Mouse (Mus musculus) forebrain, postnatal 0 days (tissue): ENCODE results near the gene Sox5. TPM values are rescaled to one million over a fixed set of nuclear protein-coding genes. Genes with fewer than 3 reads are reported as not detected.
A peak's percentile ranks its signal among the peaks of the same experiment; 100 is the strongest.
"Not testable (repeated sequence)": the region's sequence is repeated elsewhere in the genome, so short reads cannot be mapped to it uniquely, and the experiment has no call there.

Experiments used
- ATAC-seq: fragments of 200-750 bp; cut with Nextera tagmentation; 2 replicates; pipeline ENCODE4 v1.8.0; 2017; ENCODE audit warnings: mild to moderate bottlenecking, moderate library complexity
- DNase-seq: peaks from one replicate; pipeline ENCODE4 v3.0.0-alpha.2; 2015
- H3K27ac ChIP-seq: fragments of 300-500 bp; sonication (generic); 2 replicates; pipeline ENCODE4 v1.5.1; 2014; ENCODE audit warnings: low read depth, mild to moderate bottlenecking, antibody characterized with exemption, low read length, moderate library complexity, mixed read lengths
- H3K27me3 ChIP-seq: fragments of 300-500 bp; sonication (generic); 2 replicates; pipeline ENCODE4 v1.6.1; 2014; ENCODE audit warnings: mild to moderate bottlenecking, low read length, mixed read lengths; ENCODE audit not compliant: insufficient read depth
- H3K36me3 ChIP-seq: fragments of 300-500 bp; sonication (generic); 2 replicates; pipeline ENCODE4 v1.6.1; 2014; ENCODE audit warnings: mild to moderate bottlenecking, moderate library complexity; ENCODE audit not compliant: insufficient read depth
- H3K4me1 ChIP-seq: fragments of 300-500 bp; sonication (generic); 2 replicates; pipeline ENCODE4 v1.6.1; 2014; ENCODE audit warnings: antibody characterized with exemption; ENCODE audit not compliant: insufficient read depth
- H3K4me2 ChIP-seq: fragments of 300-500 bp; sonication (generic); 2 replicates; pipeline ENCODE4 v1.6.1; 2014; ENCODE audit warnings: low read depth, mild to moderate bottlenecking, moderate library complexity
- H3K4me3 ChIP-seq: fragments of 300-500 bp; sonication (generic); 2 replicates; pipeline ENCODE4 v1.5.1; 2014; ENCODE audit warnings: low read depth, low read length, mixed read lengths
- H3K9ac ChIP-seq: fragments of 300-500 bp; sonication (generic); 2 replicates; pipeline ENCODE4 v1.6.1; 2014; ENCODE audit warnings: mild to moderate bottlenecking
- H3K9me3 ChIP-seq: fragments of 300-500 bp; sonication (generic); 2 replicates; pipeline ENCODE4 v1.6.1; 2016; ENCODE audit warnings: low read length
- CTCF ChIP-seq: sonication (generic); IDR thresholded peaks from 2 replicates; pipeline ENCODE4 v1.5.1; 2016; ENCODE audit warnings: antibody characterized with exemption, control low read depth, low read depth
- WGBS: fragments of 180-500 bp; shearing (Covaris S2); extraction: QIAGEN DNeasy Blood & Tissue Kit; methylation state at CpG from one replicate; pipeline ENCODE4 v1.1.7; 2014; 5-methylcytosine and 5-hydroxymethylcytosine counted together
- polyA plus RNA-seq: library from polyadenylated mRNA; unstranded; fragments of >200 nt; fragmentation: Nextera tagmentation; extraction: Ambion mirVana; gene quantifications from 2 replicates; pipeline ENCODE4 v1.2.1, GENCODE M21; 2015
- total RNA-seq: library from RNA; depleted of rRNA; stranded (reverse); fragments of >200 nt; gene quantifications from 2 replicates; pipeline ENCODE4 v1.2.3, GENCODE M21; 2014

The Sox5 gene
- total and polyA plus RNA-seq, 2 experiments from 2014 or later: 31.6 to 62.8 TPM

GRCm38 (mm10) chr6:144297131-144297530 is 484.6 kb downstream of the Sox5 start:
- DNase-seq: no peak
- H3K4me1 ChIP-seq: no peaks in the 10 kb centered on the region
- H3K4me3 ChIP-seq: no peak overlapping the region
- ATAC-seq: no peak
- H3K27me3 ChIP-seq: no peaks in the 10 kb centered on the region
- 95% methylated on average over 1 of the region's 1 CpGs for WGBS
- H3K27ac ChIP-seq: no peak overlapping the region
- no peak for TF ChIP-seq CTCF
- no peaks in the 10 kb centered on the region for H3K36me3 ChIP-seq
- no peak overlapping the region for H3K9ac ChIP-seq
- H3K9me3 ChIP-seq: no peaks in the 10 kb centered on the region
- H3K4me2 ChIP-seq: no peak overlapping the region

- H3K9ac ChIP-seq: no peak overlapping the region
- ATAC-seq: no peak
- H3K9me3 ChIP-seq: no peaks in the 10 kb centered on the region
- no peak overlapping the region for H3K4me3 ChIP-seq
- H3K36me3 ChIP-seq: no peaks in the 10 kb centered on the region
- no peaks in the 10 kb centered on the region for H3K27me3 ChIP-seq
- peaks cover 1% of the 10 kb centered on the region; the same call in 1 of the 2 replicates for H3K4me1 ChIP-seq
- H3K27ac ChIP-seq: no peak overlapping the region
- WGBS: 39% methylated on average over 4 of the region's 4 CpGs
- TF ChIP-seq CTCF: no peak
- H3K4me2 ChIP-seq: no peak overlapping the region
- DNase-seq: peak; percentile 31
Observed at GRCm38 (mm10) chr6:144291526-144291925, 490.3 kb downstream of the Sox5 start.

GRCm38 (mm10) chr6:144286122-144286521 is 495.7 kb downstream of the Sox5 start:
- Histone ChIP-seq H3K4me3 (no peak overlapping the region), H3K36me3 (no peaks in the 10 kb centered on the region), H3K27ac (no peak overlapping the region), H3K27me3 (no peaks in the 10 kb centered on the region), H3K4me1 (peaks cover 7% of the 10 kb centered on the region; the same call in 1 of the 2 replicates), H3K9me3 (no peaks in the 10 kb centered on the region), H3K9ac (no peak overlapping the region), H3K4me2 (no peak overlapping the region)
- TF ChIP-seq CTCF: no peak
- ATAC-seq (peak; percentile 23; the same call in 1 of the 2 replicates), DNase-seq (peak; percentile 77)
- 55% methylated on average over 4 of the region's 4 CpGs for WGBS

GRCm38 (mm10) chr6:144283191-144283590 is 498.6 kb downstream of the Sox5 start:
- Histone ChIP-seq H3K27me3 (no peaks in the 10 kb centered on the region), H3K4me2 (no peak overlapping the region), H3K27ac (no peak overlapping the region), H3K4me1 (peaks cover 7% of the 10 kb centered on the region; the same call in 1 of the 2 replicates), H3K9me3 (no peaks in the 10 kb centered on the region), H3K9ac (no peak overlapping the region), H3K4me3 (no peak overlapping the region), H3K36me3 (no peaks in the 10 kb centered on the region)
- TF ChIP-seq CTCF: no peak
- DNase-seq (no peak), ATAC-seq (no peak)
- 57% methylated on average over 7 of the region's 8 CpGs for WGBS

- Histone ChIP-seq H3K4me2 (no peak overlapping the region), H3K36me3 (no peaks in the 10 kb centered on the region), H3K9me3 (no peaks in the 10 kb centered on the region), H3K27me3 (no peaks in the 10 kb centered on the region), H3K4me1 (peaks cover 7% of the 10 kb centered on the region; the same call in 1 of the 2 replicates), H3K27ac (no peak overlapping the region), H3K9ac (no peak overlapping the region), H3K4me3 (no peak overlapping the region)
- DNase-seq (peak; percentile 51), ATAC-seq (no peak)
- no peak for TF ChIP-seq CTCF
- 65% methylated on average over 12 of the region's 12 CpGs for WGBS
Observed at GRCm38 (mm10) chr6:144282756-144283155, 499.0 kb downstream of the Sox5 start.

- Histone ChIP-seq H3K36me3 (no peaks in the 10 kb centered on the region), H3K4me1 (peaks cover 7% of the 10 kb centered on the region; the same call in 1 of the 2 replicates), H3K9ac (no peak overlapping the region), H3K4me3 (no peak overlapping the region), H3K4me2 (no peak overlapping the region), H3K9me3 (no peaks in the 10 kb centered on the region), H3K27me3 (no peaks in the 10 kb centered on the region), H3K27ac (no peak overlapping the region)
- DNase-seq: no peak
- no peak for TF ChIP-seq CTCF
- ATAC-seq: no peak
- WGBS: 97% methylated on average over 3 of the region's 3 CpGs
Observed at GRCm38 (mm10) chr6:144281661-144282060, 500.1 kb downstream of the Sox5 start.

- Histone ChIP-seq H3K9me3 (no peaks in the 10 kb centered on the region), H3K27ac (no peak overlapping the region), H3K4me2 (no peak overlapping the region), H3K27me3 (no peaks in the 10 kb centered on the region), H3K4me3 (no peak overlapping the region), H3K4me1 (no peaks in the 10 kb centered on the region), H3K36me3 (no peaks in the 10 kb centered on the region), H3K9ac (no peak overlapping the region)
- TF ChIP-seq CTCF: no peak
- ATAC-seq (no peak), DNase-seq (no peak)
- 66% methylated on average over 13 of the region's 13 CpGs for WGBS
Observed at GRCm38 (mm10) chr6:144278505-144279053, 503.2 kb downstream of the Sox5 start.

GRCm38 (mm10) chr6:144273425-144273824 is 508.4 kb downstream of the Sox5 start:
- not testable (repeated sequence) for H3K9ac ChIP-seq, H3K4me3 ChIP-seq, H3K9me3 ChIP-seq, H3K27ac ChIP-seq, DNase-seq, H3K36me3 ChIP-seq, H3K4me2 ChIP-seq, H3K27me3 ChIP-seq, H3K4me1 ChIP-seq, ATAC-seq
- WGBS: 22% methylated on average over 4 of the region's 4 CpGs
